In the genomic region with DNA sequence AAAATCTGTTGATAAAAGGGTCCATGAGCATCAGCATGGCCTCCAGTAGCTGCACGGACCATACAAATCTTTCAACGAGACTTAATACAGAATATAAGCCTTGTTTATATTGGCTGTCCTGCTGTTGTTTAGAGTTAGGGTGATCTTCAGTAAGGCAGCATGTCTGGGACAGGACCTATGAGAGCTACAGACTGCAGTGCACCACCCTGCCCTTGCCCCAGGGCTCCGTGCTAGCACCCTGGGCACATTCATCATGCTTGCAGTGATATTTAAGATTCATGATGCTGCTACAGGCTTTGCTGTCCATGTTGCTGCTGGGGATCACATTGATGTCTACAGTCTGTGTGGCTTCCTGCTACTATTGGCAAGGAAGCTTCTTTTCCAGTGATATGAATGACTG, we compare ENCODE assay signal across 31 mouse cellular contexts.
"Had no signal": no experiment of that assay in that cellular context is flagged by ENCODE, and none has a peak within 500 bp of the region (broad histone marks: within the 10 kb centered on the region; RNA-seq: fewer than 3 reads in every experiment).

No protein-coding gene starts in this region.

- H3K27me3 ChIP-seq: limb, embryonic 12.5 days; limb, embryonic 13.5 days; limb, embryonic 15.5 days; liver, embryonic 12.5 days; liver, embryonic 13.5 days; liver, embryonic 15.5 days; lung, embryonic 15.5 days; megakaryocyte, embryonic 14.5 days; midbrain, embryonic 12.5 days; midbrain, embryonic 13.5 days; midbrain, embryonic 15.5 days had no signal

- DNase-seq: left cerebral cortex, postnatal 4 days; liver; liver, embryonic 13.5 days; liver, postnatal 0 days; lung, adult 18-20 months; lung, adult 2 months; lung, embryonic 14.5 days; lung, postnatal 10 days; lung, postnatal 14 days; lung, postnatal 36 days; lung, postnatal 4 days; midbrain, embryonic 14.5 days had no signal

- H3K27ac ChIP-seq: limb, embryonic 10.5 days; limb, embryonic 12.5 days; limb, embryonic 13.5 days; limb, embryonic 15.5 days; liver, embryonic 12.5 days; liver, embryonic 13.5 days; liver, embryonic 14.5 days; liver, embryonic 15.5 days; lung, embryonic 15.5 days; macrophage; midbrain, embryonic 10.5 days; midbrain, embryonic 12.5 days; midbrain, embryonic 13.5 days; midbrain, embryonic 15.5 days had no signal

- ATAC-seq: liver, embryonic 12.5 days; liver, postnatal 0 days; lung, postnatal 0 days; midbrain, embryonic 13.5 days; midbrain, embryonic 15.5 days; midbrain, embryonic 16.5 days had no signal

- H3K4me1 ChIP-seq: limb, embryonic 10.5 days; limb, embryonic 12.5 days; limb, embryonic 13.5 days; limb, embryonic 15.5 days; liver, embryonic 12.5 days; liver, embryonic 13.5 days; liver, embryonic 15.5 days; lung, embryonic 15.5 days; megakaryocyte, embryonic 14.5 days; midbrain, embryonic 10.5 days; midbrain, embryonic 12.5 days; midbrain, embryonic 13.5 days; midbrain, embryonic 15.5 days had no signal

- H3K4me2 ChIP-seq: limb, embryonic 12.5 days; limb, embryonic 13.5 days; limb, embryonic 15.5 days; liver, embryonic 11.5 days; liver, embryonic 12.5 days; liver, embryonic 13.5 days; liver, embryonic 15.5 days; lung, embryonic 14.5 days; lung, embryonic 15.5 days; midbrain, embryonic 11.5 days; midbrain, embryonic 12.5 days; midbrain, embryonic 13.5 days; midbrain, embryonic 15.5 days had no signal

- H3K9me3 ChIP-seq: limb, embryonic 10.5 days; limb, embryonic 12.5 days; limb, embryonic 13.5 days; limb, embryonic 15.5 days; liver, embryonic 12.5 days; liver, embryonic 13.5 days; liver, embryonic 15.5 days; lung, embryonic 15.5 days; megakaryocyte, embryonic 14.5 days; midbrain, embryonic 10.5 days; midbrain, embryonic 12.5 days; midbrain, embryonic 13.5 days; midbrain, embryonic 15.5 days had no signal

- H3K4me3 ChIP-seq: limb, embryonic 10.5 days; limb, embryonic 12.5 days; limb, embryonic 13.5 days; limb, embryonic 15.5 days; liver, embryonic 12.5 days; liver, embryonic 13.5 days; liver, embryonic 15.5 days; lung, embryonic 15.5 days; megakaryocyte, embryonic 14.5 days; midbrain, embryonic 10.5 days; midbrain, embryonic 12.5 days; midbrain, embryonic 13.5 days; midbrain, embryonic 15.5 days; myocyte had no signal

- H3K9ac ChIP-seq: limb, embryonic 12.5 days; limb, embryonic 13.5 days; limb, embryonic 15.5 days; liver, embryonic 12.5 days; liver, embryonic 13.5 days; liver, embryonic 14.5 days; liver, embryonic 15.5 days; liver, postnatal 0 days; lung, embryonic 14.5 days; lung, embryonic 15.5 days; midbrain, embryonic 12.5 days; midbrain, embryonic 13.5 days; midbrain, embryonic 15.5 days had no signal

- H3K36me3 ChIP-seq: limb, embryonic 10.5 days; limb, embryonic 12.5 days; limb, embryonic 13.5 days; limb, embryonic 15.5 days; liver, embryonic 12.5 days; liver, embryonic 13.5 days; liver, embryonic 15.5 days; lung, embryonic 15.5 days; midbrain, embryonic 10.5 days; midbrain, embryonic 12.5 days; midbrain, embryonic 13.5 days; midbrain, embryonic 15.5 days had no signal
